Mouse (Mus musculus) spleen, postnatal 4 days (tissue): ENCODE measurements around the gene Acvr1b.

Experiments used
- DNase-seq, 2 experiments: peaks; one replicate each; pipeline ENCODE4 v3.0.0; 2022; ENCODE audit warnings: low spot score in 2 of 2

Acvr1b gene

GRCm38 (mm10) chr15:101196961-101197360, 23.1 kb downstream of the Acvr1b start:
- no peak for DNase-seq

DNA sequence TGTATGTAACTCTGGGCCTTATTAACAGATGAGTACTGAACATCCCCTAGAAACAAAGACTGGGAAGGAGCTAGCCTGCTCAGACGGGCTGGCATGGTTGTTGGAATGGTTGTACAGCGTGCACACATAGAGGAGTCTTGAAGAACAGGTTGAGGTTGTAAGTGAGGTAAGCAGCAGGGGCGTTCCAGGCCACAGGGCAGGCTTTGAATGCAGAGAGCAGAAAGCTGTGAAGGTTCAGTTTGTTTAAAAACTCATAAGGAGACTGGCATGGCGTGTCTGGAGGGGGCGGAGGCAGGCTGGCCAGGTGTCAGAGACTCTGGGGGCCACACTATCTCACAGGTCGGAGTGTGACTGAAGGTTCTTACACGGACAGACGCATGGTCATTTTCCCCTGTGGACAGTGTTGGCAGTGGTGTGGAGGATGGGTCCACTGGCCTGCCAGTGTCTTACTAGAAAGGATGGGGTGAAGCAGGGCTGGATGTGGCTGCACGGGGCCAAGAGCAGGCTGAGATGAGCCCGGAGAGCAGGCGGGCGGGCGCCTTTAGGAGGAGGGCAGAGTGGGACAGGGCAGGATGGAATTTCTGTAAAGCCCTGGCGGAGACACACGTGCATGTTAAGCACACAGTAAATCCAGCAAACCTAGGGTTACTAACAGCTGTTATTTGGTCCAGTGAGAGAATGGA, 23.8 kb downstream of the Acvr1b start:
- DNase-seq = no peak

GRCm38 (mm10) chr15:101198218-101198617, 24.4 kb downstream of the Acvr1b start:
- peak; percentile 70 to 79 for DNase-seq

DNA sequence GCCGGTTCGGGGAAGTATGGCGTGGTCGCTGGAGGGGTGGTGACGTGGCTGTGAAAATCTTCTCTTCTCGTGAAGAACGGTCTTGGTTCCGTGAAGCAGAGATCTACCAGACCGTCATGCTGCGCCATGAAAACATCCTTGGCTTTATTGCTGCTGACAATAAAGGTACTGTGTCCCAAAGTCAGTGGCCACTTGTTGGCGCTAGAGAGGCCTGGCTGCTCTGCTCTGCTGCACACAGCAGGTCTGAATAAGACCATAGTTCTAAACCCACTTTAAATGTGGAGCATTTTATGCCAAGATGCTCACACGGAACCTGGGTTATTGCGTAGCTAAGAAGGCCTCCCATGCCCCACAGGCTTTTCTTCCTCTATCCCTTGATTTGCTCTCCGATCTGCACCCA, 25.0 kb downstream of the Acvr1b start:
- DNase-seq = no peak

DNA sequence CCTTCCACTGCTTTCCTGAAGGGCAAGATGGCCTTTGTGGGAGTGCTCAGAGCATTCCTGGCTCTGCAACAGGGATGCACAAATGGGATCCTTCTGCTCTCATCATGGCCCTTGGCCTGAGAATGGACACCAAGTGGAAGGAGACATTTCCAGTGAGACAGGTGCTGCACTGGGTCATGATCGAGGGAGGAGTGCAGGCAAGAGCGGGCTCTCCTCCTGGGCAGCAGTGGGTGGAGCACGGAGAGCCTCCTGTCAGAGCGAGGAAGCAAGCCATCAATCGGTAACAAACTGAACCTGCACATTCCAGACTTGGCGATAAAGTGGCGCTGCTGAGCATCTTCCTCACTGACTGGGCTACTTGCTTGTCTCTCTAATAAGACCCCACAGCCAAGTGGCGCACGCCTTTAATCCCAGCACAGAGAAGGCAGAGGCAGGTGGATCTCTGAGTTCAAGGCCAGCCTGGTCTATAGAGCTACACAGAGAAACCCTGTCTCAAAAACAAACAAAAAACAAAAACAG, 27.0 kb downstream of the Acvr1b start:
- no peak for DNase-seq

- DNase-seq = no peak
Observed at GRCm38 (mm10) chr15:101201414-101201813, 27.5 kb downstream of the Acvr1b start.

GRCm38 (mm10) chr15:101203673-101204072, 29.8 kb downstream of the Acvr1b start:
- DNase-seq = no peak

GRCm38 (mm10) chr15:101204781-101205180, 30.9 kb downstream of the Acvr1b start:
- DNase-seq = no peak

DNA sequence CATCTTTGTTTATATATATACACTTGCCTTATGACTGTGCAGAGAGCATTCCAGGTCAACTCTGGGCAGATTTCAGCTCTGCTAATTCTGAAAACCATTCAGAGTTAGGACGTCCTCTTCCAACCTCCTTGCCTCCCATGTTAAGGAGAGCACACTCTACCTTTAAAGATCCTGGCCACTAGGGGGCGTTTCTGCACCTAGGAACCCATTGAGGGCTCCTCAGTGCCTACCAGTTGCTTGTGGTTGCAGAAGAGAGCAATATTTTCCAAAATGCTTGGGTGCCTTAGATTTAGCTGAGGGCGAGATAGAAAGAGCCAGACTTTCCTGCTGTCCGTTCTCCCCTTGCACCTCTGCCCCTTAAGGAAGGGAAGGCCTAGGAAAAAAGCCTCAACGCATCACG, 36.4 kb downstream of the Acvr1b start:
- DNase-seq = peak; percentile 49 to 85

DNA sequence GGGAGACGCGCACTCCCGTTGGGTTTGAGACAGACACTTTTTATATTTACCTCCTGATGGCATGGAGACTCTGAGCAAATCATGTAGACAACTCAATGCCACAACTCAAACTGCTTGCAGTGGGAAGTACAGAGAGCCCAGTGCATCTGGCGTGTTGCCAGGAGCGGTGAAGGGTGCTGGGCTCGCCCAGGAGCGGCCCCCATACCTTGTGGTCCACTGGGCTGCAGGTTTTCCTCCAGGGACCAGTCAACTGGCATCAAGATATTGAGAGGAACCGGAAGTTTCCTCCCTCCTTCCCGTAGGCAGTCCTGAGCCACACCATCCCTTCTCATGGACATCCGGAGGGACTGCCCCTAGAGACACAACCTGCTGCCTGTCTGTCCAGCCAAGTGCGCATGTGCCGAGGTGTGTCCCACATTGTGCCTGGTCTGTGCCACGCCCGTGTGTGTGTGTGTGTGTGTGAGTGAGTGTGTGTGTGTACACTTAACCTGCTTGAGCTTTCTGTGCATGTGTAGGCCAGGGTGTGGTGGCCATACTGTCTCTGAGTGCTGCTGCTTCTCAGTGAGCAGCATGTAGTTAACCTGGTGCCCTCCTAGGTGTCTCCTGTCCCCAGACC, 37.2 kb downstream of the Acvr1b start:
- DNase-seq = no peak

GRCm38 (mm10) chr15:101212435-101212834, 38.6 kb downstream of the Acvr1b start:
- no peak for DNase-seq

GRCm38 (mm10) chr15:101215136-101215535, 41.3 kb downstream of the Acvr1b start:
- no peak for DNase-seq

DNA sequence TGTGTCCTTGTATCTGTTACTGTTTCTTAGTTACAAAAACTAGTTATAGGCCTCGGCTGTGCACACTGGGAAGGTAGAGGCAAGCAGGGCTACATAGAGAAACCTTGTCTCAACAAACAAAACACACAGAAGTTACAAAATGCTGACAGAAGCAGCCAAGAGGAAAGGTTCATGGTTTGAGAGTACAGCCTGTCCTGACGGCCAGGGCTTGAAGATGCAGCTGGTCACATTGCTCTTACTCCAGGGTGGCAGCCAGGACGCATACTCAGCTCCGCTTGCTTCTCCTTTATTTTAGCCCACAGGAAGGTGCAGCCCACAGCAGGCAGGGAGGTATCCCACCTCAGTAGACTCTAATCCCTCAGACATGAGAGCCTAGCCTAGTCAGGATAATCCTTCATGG, 42.2 kb downstream of the Acvr1b start:
- DNase-seq = no peak

GRCm38 (mm10) chr15:101220905-101221297, 47.0 kb downstream of the Acvr1b start:
- no peak for DNase-seq

DNA sequence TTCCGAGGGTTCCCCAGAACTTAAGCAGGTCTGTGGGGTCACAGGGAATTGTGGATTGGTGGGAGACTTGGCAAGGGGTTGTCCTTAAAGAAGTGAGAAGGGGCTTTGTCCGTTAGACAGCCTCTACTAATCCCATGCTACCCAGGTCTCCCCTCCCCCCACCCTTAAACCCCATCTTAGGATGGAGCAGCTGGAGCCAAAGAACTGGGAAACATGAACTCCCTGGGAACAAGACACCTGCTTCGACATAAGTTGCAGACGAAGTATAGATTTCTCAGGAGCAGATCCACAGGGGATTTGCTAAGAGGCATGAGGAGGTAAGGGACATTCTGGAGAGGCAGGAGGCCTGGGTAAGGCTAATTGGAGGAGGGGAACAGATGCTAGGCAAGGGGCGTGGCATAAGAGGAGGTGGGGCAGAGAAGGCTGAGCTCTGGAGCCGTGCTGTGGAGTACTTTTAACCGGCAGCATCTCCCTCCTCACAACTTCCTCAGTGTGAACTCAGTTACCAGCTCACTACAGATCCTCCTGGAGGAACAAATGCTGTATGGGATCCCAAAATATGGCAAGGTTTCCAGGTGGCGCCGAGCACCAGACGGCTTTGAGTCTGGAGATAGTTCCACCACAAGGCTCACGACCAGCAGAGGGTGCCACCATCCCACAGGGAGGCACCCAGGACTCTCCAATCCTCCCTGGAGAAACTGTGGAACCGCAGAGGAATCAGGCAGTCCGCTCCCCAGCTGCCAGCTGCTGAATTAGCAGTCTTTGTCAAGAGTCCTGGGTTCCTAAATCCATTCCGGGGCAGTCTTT, 47.6 kb downstream of the Acvr1b start:
- peak; percentile 64 to 87 for DNase-seq

DNA sequence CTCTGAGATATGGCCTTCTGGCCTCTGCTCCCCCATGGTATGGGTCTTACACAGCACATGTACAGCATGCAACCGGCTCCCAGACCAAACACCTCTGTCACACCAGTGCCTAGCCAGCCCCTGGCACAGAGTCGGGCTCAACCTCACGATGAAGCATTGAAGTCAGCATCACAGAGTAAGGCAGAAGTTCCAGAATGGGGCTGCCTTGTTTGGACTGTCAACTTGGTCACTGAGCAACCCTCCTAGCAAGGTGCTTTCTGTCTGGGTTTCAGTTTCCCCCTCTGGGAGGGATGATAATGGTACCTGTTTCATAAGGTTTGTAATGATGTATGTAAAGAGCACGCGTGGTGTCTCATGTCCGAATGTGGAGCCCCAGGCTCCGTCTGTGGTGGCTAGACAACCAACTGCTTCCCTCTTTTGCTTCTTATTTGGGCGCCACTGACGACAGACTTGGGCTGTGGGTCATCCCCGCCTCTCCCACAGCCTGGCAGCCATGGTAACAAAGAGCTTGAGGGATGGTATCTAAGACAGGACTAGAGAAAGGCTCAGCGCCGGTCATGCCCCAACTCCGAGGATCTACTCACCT, 49.1 kb downstream of the Acvr1b start:
- DNase-seq = no peak

DNA sequence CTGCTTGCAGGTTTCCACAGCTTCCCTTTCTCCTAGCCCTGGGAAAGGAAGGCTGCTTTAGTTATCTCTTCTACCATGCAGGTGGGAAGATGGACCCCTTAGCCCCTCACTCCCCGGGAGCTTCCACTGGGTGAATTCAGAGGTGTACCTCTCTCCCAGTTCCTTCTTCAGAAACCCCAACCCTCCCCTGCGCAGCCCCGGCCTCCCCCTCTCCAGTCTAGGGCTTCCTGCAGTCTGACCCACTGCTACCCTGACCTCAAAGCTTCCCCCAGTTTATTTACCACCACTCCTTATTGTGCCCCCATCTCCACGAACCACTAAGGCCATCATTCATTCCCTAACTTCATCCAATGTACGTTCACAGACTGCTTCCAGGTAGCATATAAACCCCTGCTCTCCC, 49.7 kb downstream of the Acvr1b start:
- no peak for DNase-seq

DNA sequence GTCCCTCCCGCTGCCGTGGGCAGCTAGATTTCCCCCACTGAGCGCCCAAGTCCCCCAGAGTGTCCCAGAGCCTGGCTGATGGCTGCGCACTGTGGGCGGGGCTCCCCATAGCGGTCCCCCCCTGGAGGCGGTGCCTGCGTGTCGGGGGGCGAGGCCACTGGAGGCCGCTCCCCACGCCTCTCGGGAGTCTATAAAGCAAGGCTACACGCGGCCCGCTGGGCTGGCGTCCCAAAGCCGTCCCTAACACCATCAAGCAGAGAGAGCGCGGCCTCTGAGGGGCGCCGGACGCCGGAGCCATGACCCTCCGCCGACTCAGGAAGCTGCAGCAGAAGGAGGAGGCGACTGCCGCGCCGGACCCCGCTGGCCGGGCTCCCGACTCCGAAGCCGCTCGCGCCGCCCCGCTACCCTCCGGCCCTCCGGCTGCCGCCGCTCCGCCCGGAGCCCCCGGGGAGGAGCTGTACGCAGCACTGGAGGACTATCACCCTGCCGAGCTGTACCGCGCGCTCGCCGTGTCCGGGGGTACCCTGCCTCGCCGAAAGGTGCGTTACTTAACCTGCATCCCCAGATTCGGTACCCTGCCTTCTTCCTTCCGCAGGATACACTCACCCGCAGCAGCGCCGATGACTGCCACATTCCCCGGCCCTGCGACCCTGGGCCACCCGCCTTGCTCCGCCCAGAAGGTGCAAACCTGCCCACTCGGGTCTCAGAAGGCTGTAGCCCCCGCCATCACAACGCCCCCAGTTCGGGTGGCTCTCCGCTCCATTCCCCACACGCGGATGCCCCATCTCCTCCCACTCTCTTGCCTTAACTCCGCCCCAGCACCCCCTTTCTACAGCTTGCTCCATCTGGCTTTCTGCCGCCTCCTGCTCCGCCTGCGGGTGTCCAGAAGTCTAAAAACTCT, 50.4 kb downstream of the Acvr1b start, which contains the start of gene Grasp:
Grasp (plus strand) TSS at position 183 of the 901 bp plus-strand sequence.
- DNase-seq = peak; percentile 71 to 82

GRCm38 (mm10) chr15:101224977-101225376, 51.1 kb downstream of the Acvr1b start:
- no peak for DNase-seq

- no peak for DNase-seq
Observed at GRCm38 (mm10) chr15:101227971-101228370, 54.1 kb downstream of the Acvr1b start.
